Mouse (Mus musculus) C2C12 (cell line): ENCODE data around the gene Qrsl1. TPM values are rescaled to one million over a fixed set of nuclear protein-coding genes. Genes with fewer than 3 reads are reported as not detected.

Source experiments
- H3K27me3 ChIP-seq: one replicate; pipeline ENCODE4 v1.6.1; 2011; ENCODE audit not compliant: control insufficient read depth, insufficient read depth, insufficient read length
- H3K36me3 ChIP-seq: one replicate; pipeline ENCODE4 v1.6.1; 2011; ENCODE audit not compliant: control insufficient read depth, insufficient read depth
- H3K4me3 ChIP-seq: one replicate; pipeline ENCODE4 v1.5.1; 2011; ENCODE audit warnings: mild to moderate bottlenecking, control low read depth; ENCODE audit not compliant: poor library complexity, insufficient read depth, severe bottlenecking
- H3K79me2 ChIP-seq: one replicate; pipeline ENCODE4 v1.6.1; 2011; ENCODE audit not compliant: control insufficient read depth, insufficient read depth
- H3K79me3 ChIP-seq: one replicate; pipeline ENCODE4 v1.6.1; 2011; ENCODE audit warnings: low read depth, control low read depth
- H3ac ChIP-seq: one replicate; pipeline ENCODE3; 2011; ENCODE audit warnings: low read depth; ENCODE audit not compliant: control insufficient read depth, insufficient read length
- CEBPB ChIP-seq: IDR thresholded peaks from one replicate; pipeline ENCODE4 v1.6.1; 2011; ENCODE audit warnings: low read depth, mild to moderate bottlenecking, control low read depth, moderate library complexity
- CTCF ChIP-seq: IDR thresholded peaks from one replicate; pipeline ENCODE4 v1.5.1; 2011; ENCODE audit not compliant: control insufficient read depth, insufficient read depth, insufficient read length
- FOSL1 ChIP-seq: IDR thresholded peaks from one replicate; pipeline ENCODE4 v1.8.0; 2011; ENCODE audit warnings: mild to moderate bottlenecking, low read length; ENCODE audit not compliant: poor library complexity, insufficient read depth, severe bottlenecking
- MAX ChIP-seq: IDR thresholded peaks from one replicate; pipeline ENCODE4 v1.6.1; 2011; ENCODE audit warnings: mild to moderate bottlenecking, control low read depth
- MYOD1 ChIP-seq: IDR thresholded peaks from one replicate; pipeline ENCODE4 v1.6.1; 2011; ENCODE audit warnings: low read depth; ENCODE audit not compliant: control insufficient read depth, insufficient read length
- MYOG ChIP-seq: IDR thresholded peaks from one replicate; pipeline ENCODE4 v1.6.1; 2011; ENCODE audit not compliant: control insufficient read depth, insufficient read length; ENCODE audit errors: extremely low read depth
- USF1 ChIP-seq: IDR thresholded peaks from one replicate; pipeline ENCODE4 v1.6.1; 2011; ENCODE audit warnings: low read depth, mild to moderate bottlenecking, control low read depth, moderate library complexity
- polyA plus RNA-seq: library from polyadenylated mRNA; unstranded; fragments of >200 nt; fragmentation: generic; extraction: Trizol; gene quantifications from one replicate; pipeline ENCODE4 v1.2.1, GENCODE M21; 2012; ENCODE audit warnings: missing spikeins

Gene Qrsl1
- polyA plus RNA-seq, 1 experiment: 11.2 TPM

DNA sequence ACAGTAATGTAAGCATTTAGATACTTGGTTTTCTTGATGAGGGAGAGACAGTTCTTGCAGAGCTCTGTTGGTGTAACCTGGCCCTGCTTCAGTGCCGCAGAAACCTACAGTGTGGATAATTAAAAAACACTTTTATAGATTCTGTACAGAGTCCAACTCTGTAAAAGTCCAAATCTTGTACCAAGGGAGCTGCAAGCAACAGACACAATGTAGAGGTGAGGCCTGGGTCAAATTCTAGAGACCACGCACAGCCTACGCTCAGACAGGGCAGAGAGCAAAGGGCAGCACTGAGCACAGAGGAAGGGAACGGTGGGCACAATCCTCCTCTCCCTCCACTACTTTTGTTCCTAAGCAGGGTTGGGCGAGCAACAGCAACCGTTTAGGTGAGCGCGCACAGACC, 5.5 kb downstream of the Qrsl1 start:
- H3K27me3 ChIP-seq: no peaks in the 10 kb centered on the region
- TF ChIP-seq MYOD1 (no peak), MAX (no peak), MYOG (no peak)
- H3K79me2 ChIP-seq: peaks cover 25% of the 10 kb centered on the region
- H3K4me3 ChIP-seq: no peak overlapping the region
- H3K79me3 ChIP-seq: peaks cover 3% of the 10 kb centered on the region
- peaks cover 39% of the 10 kb centered on the region for H3K36me3 ChIP-seq
- no peak overlapping the region for H3ac ChIP-seq

DNA sequence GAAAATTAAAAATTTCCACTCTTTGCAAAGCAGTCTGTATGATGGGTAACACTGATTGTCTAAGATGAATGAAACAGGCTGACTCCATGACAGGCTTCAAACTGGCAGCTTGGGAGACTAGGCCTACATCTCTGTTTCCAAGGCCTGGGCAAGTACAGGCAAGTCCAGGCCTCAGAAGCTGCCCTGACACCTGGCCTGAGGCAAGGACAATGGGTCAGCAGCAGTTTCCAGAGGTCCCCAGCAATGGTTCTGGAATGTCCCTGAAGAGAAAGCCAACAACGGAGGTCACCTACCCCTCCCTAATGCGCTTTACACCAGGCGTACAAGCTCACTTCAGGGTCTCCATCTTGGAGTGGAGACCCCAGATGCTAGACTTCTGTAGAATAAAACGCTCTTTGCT, 8.6 kb downstream of the Qrsl1 start:
- peaks cover 62% of the 10 kb centered on the region for H3K36me3 ChIP-seq
- H3K4me3 ChIP-seq: no peak overlapping the region
- TF ChIP-seq MYOD1: no peak
- TF ChIP-seq MYOG: no peak
- H3ac ChIP-seq: no peak overlapping the region
- H3K79me2 ChIP-seq: no peaks in the 10 kb centered on the region
- no peaks in the 10 kb centered on the region for H3K27me3 ChIP-seq
- H3K79me3 ChIP-seq: no peaks in the 10 kb centered on the region

- TF ChIP-seq MYOG (no peak), MAX (no peak)
- Histone ChIP-seq H3K4me3 (no peak overlapping the region), H3K27me3 (no peaks in the 10 kb centered on the region), H3K79me3 (no peaks in the 10 kb centered on the region), H3K79me2 (no peaks in the 10 kb centered on the region), H3ac (no peak overlapping the region), H3K36me3 (peaks cover 72% of the 10 kb centered on the region)
Measured at GRCm38 (mm10) chr10:43888976-43889375, 12.6 kb downstream of the Qrsl1 start.

DNA sequence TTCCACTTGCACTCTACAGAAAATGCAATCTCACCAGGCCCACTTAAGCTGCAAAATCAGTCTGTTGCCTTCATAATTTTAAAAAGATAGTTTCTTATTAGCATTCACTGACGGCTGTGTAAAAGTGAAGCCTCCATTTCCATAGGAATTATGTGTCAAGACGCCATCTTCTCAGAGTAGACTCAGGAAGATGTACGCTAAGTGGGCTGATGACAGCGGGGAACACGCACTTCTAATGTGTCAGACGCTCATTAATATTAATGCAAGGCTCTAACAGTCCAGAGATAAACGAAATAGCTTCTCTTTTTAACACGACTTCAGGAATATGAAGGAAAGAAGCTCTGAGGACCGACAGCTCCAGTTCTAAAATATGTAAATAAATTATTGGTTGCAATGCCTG, 13.9 kb downstream of the Qrsl1 start:
- Histone ChIP-seq H3K36me3 (peaks cover 60% of the 10 kb centered on the region), H3K27me3 (no peaks in the 10 kb centered on the region), H3K79me3 (no peaks in the 10 kb centered on the region), H3K79me2 (no peaks in the 10 kb centered on the region), H3ac (no peak overlapping the region), H3K4me3 (no peak overlapping the region)
- TF ChIP-seq USF1 (no peak), CEBPB (no peak), FOSL1 (no peak), MAX (no peak), MYOG (no peak), MYOD1 (no peak), CTCF (no peak)

- H3ac ChIP-seq: no peak overlapping the region
- H3K79me3 ChIP-seq: no peaks in the 10 kb centered on the region
- H3K36me3 ChIP-seq: peaks cover 2% of the 10 kb centered on the region
- H3K27me3 ChIP-seq: no peaks in the 10 kb centered on the region
- TF ChIP-seq USF1: no peak
- TF ChIP-seq MYOG: no peak
- TF ChIP-seq MAX: no peak
- no peak for TF ChIP-seq MYOD1
- no peak for TF ChIP-seq FOSL1
- TF ChIP-seq CTCF: no peak
- TF ChIP-seq CEBPB: no peak
- H3K4me3 ChIP-seq: no peak overlapping the region
- H3K79me2 ChIP-seq: no peaks in the 10 kb centered on the region
Measured at GRCm38 (mm10) chr10:43871458-43871857, 30.1 kb downstream of the Qrsl1 start.

DNA sequence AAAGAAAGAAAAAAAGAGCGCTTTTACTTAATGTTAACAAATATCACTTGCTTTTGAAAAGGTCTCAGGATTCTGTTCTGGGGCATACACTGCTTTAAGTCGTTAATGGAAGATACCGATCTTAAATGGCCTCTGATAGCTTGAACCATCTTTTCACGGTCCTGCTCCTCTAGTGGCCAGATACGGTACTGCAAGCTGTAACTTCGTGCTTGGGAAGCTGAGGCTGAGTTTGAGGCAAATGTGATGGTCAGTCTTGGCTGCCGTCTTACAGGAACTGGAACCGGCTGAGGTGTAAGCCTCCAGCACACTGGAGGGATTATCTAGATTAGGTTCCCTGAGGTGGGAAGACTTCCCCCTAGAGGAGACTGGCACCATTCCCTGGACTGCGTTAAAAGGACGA, 30.8 kb downstream of the Qrsl1 start:
- no peaks in the 10 kb centered on the region for H3K27me3 ChIP-seq
- H3K79me2 ChIP-seq: no peaks in the 10 kb centered on the region
- no peaks in the 10 kb centered on the region for H3K36me3 ChIP-seq
- H3K79me3 ChIP-seq: no peaks in the 10 kb centered on the region
- no peak overlapping the region for H3ac ChIP-seq
- TF ChIP-seq MAX (no peak), CTCF (peak; percentile 8)
- H3K4me3 ChIP-seq: no peak overlapping the region

DNA sequence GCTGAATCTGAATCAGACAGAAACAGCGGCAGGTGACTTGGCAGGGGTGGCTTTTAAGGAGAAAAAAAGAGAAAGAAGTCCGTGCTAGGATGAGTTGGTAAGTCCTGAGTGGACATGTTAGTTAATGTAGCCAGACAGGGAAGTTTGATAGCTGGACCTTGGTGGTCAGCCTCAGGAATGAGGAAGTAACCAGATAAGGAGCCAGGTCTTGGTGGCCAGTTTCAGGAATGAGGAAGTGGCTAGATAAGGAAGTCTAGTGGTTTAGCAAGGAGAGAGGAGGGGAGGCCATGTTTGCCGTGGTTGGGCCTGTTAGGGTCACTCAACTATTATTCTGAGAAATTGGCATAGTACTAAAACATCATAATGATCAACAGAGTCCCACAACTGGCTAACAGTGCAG, 45.2 kb downstream of the Qrsl1 start:
- H3K4me3 ChIP-seq: no peak overlapping the region
- no peaks in the 10 kb centered on the region for H3K27me3 ChIP-seq
- no peak overlapping the region for H3ac ChIP-seq
- H3K79me2 ChIP-seq: no peaks in the 10 kb centered on the region
- no peaks in the 10 kb centered on the region for H3K36me3 ChIP-seq
- H3K79me3 ChIP-seq: no peaks in the 10 kb centered on the region
- no peak for TF ChIP-seq USF1
